Mouse (Mus musculus) layer of hippocampus, adult 18-20 months (tissue): ENCODE data around the gene Osbpl8. TPM values are rescaled to one million over a fixed set of nuclear protein-coding genes. Genes with fewer than 3 reads are reported as not detected.
A peak's percentile ranks its signal among the peaks of the same experiment; 100 is the strongest.
"Not testable (repeated sequence)": the region's sequence is repeated elsewhere in the genome, so short reads cannot be mapped to it uniquely, and the experiment has no call there.

Experiments
- DNase-seq, 2 experiments: peaks; one replicate each; pipeline ENCODE4 v3.0.0; 2022; ENCODE audit warnings: low spot score in 2 of 2
- total RNA-seq, 2 experiments: library from RNA; stranded (reverse); gene quantifications; 2 replicates each; pipeline ENCODE4 v1.2.3; 2021

The Osbpl8 gene
- total RNA-seq, 2 experiments from 2014 or later, result 62.9 to 63.0 TPM

DNA sequence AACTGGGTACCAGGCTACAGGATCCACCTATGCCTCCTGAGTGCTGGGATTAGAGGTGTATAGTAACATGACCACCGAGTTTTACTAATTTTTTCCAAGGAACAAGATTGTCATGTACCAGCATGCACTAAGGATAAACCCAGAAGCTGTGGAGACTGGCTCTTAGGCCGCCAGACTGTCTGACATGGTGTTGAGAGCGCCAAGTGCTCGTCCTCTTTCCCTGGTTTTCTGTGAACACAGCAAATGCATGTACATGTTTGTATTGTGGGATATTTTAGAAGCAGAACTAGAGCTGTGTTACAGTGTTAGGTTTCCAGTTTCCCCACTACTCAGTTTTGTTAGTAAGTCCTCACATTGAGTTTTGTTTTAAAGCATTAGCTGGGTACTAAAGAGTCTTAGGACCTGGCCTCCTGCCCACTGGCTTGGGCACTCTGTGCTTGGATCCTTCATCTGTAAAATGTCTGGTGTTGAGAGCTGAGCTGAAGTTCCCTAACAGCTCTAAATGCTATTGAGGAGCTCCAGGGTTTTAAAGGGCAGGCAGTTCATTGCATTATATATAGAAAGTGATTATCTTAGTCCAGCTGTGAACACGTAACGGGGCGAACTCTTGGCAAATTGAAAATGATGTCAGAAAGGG lies 19.2 kb downstream of the Osbpl8 start:
- peak in 1 of 2 experiments; percentile 20 for DNase-seq

GRCm38 (mm10) chr10:111185574-111186269 lies 21.2 kb downstream of the Osbpl8 start:
- DNase-seq, result no peak

DNA sequence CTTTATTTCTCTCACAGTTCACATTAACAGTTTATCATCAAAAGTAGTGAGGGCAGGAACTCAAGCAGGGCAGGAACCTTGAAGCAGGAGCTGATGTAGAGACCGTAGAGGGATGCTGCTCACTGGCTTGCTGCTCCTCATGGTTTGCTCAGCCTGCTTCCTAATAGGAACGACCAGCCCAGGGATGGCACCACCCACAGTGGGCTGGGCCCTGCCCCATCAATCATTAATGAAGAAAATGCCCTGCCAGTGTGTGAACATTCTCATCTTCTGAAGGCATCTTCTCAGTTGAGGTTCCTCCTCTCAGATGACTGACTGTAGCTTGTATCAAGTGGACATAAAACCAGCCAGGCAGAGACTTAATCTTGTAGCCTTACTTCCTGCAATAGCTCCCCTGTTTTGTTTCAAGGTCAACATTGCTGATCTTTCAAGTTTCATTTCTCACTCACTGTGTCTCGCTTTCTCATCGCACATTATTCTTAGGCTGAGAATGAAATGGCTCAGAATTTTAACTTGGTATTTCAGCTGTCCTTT lies 24.5 kb downstream of the Osbpl8 start:
- DNase-seq, result no peak

DNA sequence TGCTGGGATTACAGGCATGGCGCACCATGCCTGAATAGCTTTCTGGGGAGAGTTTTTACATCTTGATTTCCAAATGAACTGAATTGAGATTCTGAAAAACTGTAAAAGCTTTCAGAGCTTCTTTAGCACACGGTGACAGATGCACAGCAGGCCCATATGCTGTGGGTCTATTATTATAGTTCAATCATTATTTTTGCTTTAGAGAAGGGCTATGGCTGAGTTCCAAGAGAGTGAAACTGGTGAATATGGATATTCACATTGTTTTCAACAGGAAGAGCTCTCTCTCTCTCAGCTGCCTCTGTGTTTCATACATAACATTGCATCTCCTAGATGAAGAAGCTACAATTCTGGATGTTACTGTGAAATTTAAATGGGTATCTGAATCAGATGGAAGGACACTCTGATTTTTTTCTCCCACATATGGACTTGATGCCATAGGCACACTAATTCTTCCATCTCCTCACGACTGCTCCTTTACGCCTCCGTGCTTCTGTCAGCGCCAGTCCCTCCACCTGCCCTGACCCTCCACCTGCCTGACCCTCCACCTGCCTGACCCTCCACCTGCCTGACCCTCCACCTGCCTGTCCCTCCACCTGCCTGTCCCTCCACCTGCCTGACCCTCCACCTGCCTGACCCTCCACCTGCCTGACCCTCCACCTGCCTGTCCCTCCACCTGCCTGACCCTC lies 25.7 kb downstream of the Osbpl8 start:
- DNase-seq, result peak; percentile 58 to 84

- no peak for DNase-seq
Observed at GRCm38 (mm10) chr10:111193536-111193935, 29.0 kb downstream of the Osbpl8 start.

DNA sequence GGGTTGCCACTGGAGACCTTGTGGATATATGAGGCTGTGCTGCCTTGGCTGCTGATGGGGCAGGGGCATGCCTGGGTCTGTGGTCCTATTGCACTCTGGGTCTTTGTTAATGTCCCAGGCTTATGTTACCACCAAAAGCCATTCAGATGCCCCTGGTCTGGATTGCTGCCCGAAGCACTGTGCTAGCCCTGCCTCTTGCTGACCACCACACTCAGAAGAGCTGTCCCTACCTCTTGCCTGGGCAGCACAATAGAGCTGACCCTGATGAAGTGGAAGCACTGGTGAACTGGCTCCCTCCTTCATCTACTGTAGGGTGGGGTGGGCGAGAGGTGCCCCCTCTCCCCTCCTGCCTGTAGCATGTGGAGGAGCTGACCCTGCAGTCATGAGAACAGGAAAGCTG lies 31.6 kb downstream of the Osbpl8 start:
- no peak for DNase-seq

- DNase-seq, result not testable (repeated sequence)
Observed at GRCm38 (mm10) chr10:111198705-111199104, 34.2 kb downstream of the Osbpl8 start.

GRCm38 (mm10) chr10:111201120-111201519 lies 36.6 kb downstream of the Osbpl8 start:
- no peak for DNase-seq

DNA sequence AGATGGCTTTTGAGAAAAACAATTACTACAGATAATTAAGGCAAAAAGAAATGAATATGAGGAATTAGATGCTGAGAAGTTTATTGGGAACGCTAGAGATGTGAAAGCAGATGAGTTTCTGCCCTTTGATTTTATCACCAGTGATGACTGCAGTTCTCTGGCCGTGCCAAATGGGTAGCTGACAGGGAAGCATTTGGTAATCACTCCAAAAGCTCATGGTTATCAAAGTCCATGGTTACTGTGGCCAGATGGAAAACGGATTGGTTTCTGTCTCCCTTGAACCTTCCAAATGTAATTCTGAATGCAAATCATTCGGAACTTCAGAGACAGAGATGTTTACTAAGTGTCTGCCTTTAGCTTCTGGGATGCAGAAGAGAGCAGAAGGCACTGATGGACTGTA lies 37.1 kb downstream of the Osbpl8 start:
- DNase-seq, result no peak

GRCm38 (mm10) chr10:111204089-111204488 lies 39.5 kb downstream of the Osbpl8 start:
- no peak for DNase-seq

GRCm38 (mm10) chr10:111205421-111205820 lies 40.9 kb downstream of the Osbpl8 start:
- no peak for DNase-seq

DNA sequence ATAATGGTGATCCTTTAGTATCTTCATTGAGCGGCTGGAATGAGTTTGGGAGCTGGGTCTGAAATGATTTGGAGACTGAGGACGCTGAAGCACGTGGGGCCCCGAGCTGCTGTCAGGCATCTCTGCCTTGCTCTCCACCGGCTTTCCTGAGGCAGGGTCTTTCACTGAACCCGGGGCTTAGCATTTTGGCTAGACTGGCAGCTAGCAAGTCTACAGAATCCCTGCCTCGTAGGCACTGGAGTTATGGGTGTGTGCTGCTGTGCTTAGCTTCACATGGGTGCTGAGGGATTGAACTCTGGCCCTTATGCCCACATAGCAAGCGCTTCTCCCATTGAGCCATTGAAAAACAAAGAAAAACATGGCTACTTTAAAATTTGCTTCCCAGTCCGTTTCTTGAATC lies 42.8 kb downstream of the Osbpl8 start:
- no peak for DNase-seq

DNA sequence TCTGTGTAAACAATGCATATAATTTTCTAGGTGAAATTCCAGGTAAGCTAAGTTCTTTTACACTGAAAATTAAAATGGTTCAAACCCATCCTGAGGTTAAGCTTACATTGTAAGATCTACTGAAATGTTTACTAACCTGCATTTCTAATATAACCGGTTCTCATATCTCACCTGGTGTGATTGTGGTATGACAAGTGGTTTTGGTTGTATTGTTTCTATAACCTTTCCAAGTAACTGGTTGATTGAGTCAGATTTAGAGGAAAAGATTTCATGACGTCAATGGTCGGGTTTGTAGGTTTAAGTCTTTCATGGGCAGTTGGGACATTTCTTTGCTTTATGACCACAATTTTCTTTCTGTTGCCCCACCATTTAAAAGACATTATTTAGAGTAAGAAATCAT lies 49.5 kb downstream of the Osbpl8 start:
- DNase-seq, result no peak

- no peak for DNase-seq
Observed at GRCm38 (mm10) chr10:111214696-111215095, 50.1 kb downstream of the Osbpl8 start.

- no peak for DNase-seq
Observed at GRCm38 (mm10) chr10:111215572-111215971, 51.0 kb downstream of the Osbpl8 start.

DNA sequence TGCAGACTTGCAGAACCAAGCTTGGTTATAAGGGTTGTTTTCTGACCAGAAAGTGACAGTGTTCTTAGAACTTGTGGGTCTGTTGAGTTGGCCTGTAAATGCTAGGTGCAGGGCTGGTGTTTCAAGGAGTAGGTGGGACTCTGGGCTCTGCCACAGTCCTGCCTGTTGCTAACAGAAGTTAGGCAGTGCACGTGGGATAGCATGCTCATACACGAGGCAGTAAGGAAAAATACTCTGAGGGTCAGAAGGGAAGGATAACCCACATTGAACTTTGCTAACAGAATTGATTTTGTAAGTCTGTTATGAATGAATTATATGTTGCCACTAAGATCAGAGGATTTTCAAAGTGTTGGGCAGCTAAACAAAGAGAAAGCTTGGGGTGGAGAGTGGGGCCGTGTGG lies 51.6 kb downstream of the Osbpl8 start:
- DNase-seq, result no peak

DNA sequence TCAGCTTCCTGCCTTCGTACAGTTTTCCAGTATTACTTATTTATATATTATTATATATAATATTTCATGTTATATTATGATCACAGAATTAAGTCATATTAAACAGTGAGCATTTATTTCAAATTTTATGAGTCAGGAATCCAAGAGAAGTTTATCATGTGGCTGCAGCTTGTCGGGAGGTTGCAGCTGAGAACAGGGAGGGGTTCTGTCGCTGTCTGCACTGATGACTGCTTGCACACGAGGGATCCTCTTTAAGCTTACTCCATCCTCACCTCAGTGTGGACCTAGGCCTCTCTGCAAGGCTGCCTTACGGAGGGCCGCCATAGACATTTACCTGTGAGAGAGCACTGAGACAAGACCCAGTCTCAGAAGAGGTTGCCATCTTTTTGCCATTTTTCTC lies 58.0 kb downstream of the Osbpl8 start:
- no peak for DNase-seq

DNA sequence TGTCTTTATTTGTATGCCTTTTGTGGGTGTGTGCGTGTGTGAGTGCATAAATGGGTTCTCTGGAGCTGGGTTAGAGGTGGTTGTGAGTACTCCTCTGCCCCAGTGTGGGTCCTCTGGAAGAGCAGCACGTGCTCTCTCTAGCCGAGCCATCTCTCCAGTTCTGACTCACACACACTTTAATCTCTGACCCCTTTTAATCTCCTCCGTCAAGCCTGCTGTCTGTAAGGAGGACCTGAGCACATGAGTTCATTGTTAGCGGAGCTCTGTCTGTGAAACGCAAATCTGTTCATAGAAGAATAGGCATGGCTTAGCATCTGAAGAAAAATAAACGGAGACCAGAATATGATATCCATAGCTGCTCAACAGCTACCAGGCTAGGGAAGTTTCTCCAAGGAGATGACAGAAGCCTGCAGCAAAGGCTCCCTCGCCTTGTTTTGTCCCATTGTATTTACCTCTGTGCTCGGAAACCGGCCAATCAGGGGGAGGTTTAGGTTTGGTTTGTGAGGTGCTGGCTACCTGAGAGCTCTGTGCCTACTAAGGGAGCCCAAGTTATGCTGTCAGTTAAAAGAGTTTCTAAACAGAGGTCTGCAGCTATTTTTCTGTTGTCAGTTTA lies 58.8 kb downstream of the Osbpl8 start:
- no peak for DNase-seq

- no peak for DNase-seq
Observed at GRCm38 (mm10) chr10:111224696-111225095, 60.1 kb downstream of the Osbpl8 start.

DNA sequence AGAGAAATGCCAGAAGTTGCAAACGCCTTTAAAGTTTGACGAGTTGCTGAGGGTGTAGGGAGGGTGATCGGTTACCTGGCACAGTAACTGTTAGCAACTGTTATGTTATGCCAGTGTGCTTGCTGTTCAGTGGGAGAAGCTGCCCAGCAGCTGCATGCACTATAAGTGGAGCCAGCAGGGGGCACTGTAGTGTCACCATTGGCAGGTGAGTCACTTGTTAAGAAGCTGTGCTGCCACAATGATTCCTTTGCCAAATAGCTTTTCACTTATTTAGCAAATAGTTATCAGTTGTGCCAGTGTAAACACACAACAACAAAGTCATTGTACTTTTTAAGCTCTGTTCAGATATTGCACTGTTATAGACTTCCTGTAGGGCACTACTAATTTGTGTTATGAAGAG lies 62.0 kb downstream of the Osbpl8 start:
- DNase-seq, result peak; percentile 83 to 95

- DNase-seq, result not testable (repeated sequence)
Observed at GRCm38 (mm10) chr10:111232237-111232636, 67.7 kb downstream of the Osbpl8 start.
